In genomic region chr12:25092027-25092704, GRCm38 (mm10) we compare ENCODE assay signal across 7 mouse cellular contexts. TPM values are rescaled to one million over a fixed set of nuclear protein-coding genes. Genes with fewer than 3 reads are reported as not detected.
DNase-seq lines count a peak whose midpoint lies in the region; ATAC-seq and TF ChIP-seq lines count a peak whose summit lies in the region.

No protein-coding gene starts in this region.

- H3K4me1 ChIP-seq in embryonic facial prominence, embryonic 10.5 days: peaks cover 36% of the 10 kb centered on the region
- no peaks in the 10 kb centered on the region for H3K4me1 ChIP-seq in heart, adult 2 months (ENCODE audit: control insufficient read depth, insufficient read depth, low read length)
- H3K4me1 ChIP-seq in kidney, adult 2 months (ENCODE audit: control insufficient read depth, insufficient read depth, low read length): no peaks in the 10 kb centered on the region
- H3K4me1 ChIP-seq in limb, embryonic 13.5 days: peaks cover 21% of the 10 kb centered on the region
- H3K4me1 ChIP-seq in midbrain, embryonic 16.5 days (ENCODE audit: control insufficient read depth, insufficient read depth, low read length): peaks cover 29% of the 10 kb centered on the region

- no peaks in the 10 kb centered on the region for H3K9me3 ChIP-seq in embryonic facial prominence, embryonic 10.5 days
- H3K9me3 ChIP-seq in limb, embryonic 13.5 days: no peaks in the 10 kb centered on the region
- no peaks in the 10 kb centered on the region for H3K9me3 ChIP-seq in midbrain, embryonic 16.5 days (replicated peaks; ENCODE audit: control insufficient read depth, low read length, poor library complexity, severe bottlenecking)

- H3K27me3 ChIP-seq in embryonic facial prominence, embryonic 10.5 days (replicated peaks; ENCODE audit: low read depth, poor library complexity, severe bottlenecking): peaks cover 11% of the 10 kb centered on the region
- H3K27me3 ChIP-seq in heart, adult 2 months (ENCODE audit: control insufficient read depth, insufficient read depth, low read length): no peaks in the 10 kb centered on the region
- no peaks in the 10 kb centered on the region for H3K27me3 ChIP-seq in kidney, adult 2 months (replicated peaks; ENCODE audit: control insufficient read depth, insufficient read depth, low read length)
- no peaks in the 10 kb centered on the region for H3K27me3 ChIP-seq in limb, embryonic 13.5 days
- H3K27me3 ChIP-seq in midbrain, embryonic 16.5 days (ENCODE audit: control insufficient read depth, insufficient read depth, low read depth, low read length): no peaks in the 10 kb centered on the region

- TF ChIP-seq POLR2A in heart, adult 2 months (IDR thresholded peaks at IDR 0.05; ENCODE audit: insufficient read depth, low read depth, low read length): no peak
- no peak for TF ChIP-seq POLR2A in kidney, adult 2 months (IDR thresholded peaks at IDR 0.05; ENCODE audit: low read depth, low read length)

- intact Hi-C loops in heart, adult 2 months (cut with DNase I): loop anchor here (1.0 to 10.0 kb wide), 11 partner anchors 69 to 1353 kb away; partner anchors contain the start of gene Rnf144a

- H3K4me3 ChIP-seq in embryonic facial prominence, embryonic 10.5 days: peak overlapping the region; percentile 76
- peak overlapping the region; percentile 38 for H3K4me3 ChIP-seq in heart, adult 2 months
- H3K4me3 ChIP-seq in kidney, adult 2 months (ENCODE audit: insufficient read depth, low read depth, low read length): peak overlapping the region; percentile 41
- peak overlapping the region; percentile 80 for H3K4me3 ChIP-seq in limb, embryonic 13.5 days
- peak overlapping the region; percentile 28 for H3K4me3 ChIP-seq in midbrain, embryonic 16.5 days (ENCODE audit: low read depth, low read length)

- TF ChIP-seq EP300 in heart, adult 2 months (IDR thresholded peaks at IDR 0.05; ENCODE audit: insufficient read depth, low read depth, low read length): peak; percentile 90

- peak; percentile 38; the same call in 1 of the 2 replicates for ATAC-seq in limb, embryonic 13.5 days (ENCODE audit: low FRiP score, low read depth)
- ATAC-seq in midbrain, embryonic 16.5 days: peak; percentile 57

- H3K9ac ChIP-seq in heart, adult 2 months (ENCODE audit: low read depth, low read length): peak overlapping the region; percentile 28
- H3K9ac ChIP-seq in limb, embryonic 13.5 days: peak overlapping the region; percentile 68
- peak overlapping the region; percentile 43; the same call in 1 of the 2 replicates for H3K9ac ChIP-seq in midbrain, embryonic 16.5 days (ENCODE audit: low read depth, low read length)

- H3K36me3 ChIP-seq in embryonic facial prominence, embryonic 10.5 days (replicated peaks): peaks cover 6% of the 10 kb centered on the region; the same call in 1 of the 2 replicates
- no peaks in the 10 kb centered on the region for H3K36me3 ChIP-seq in heart, adult 2 months (ENCODE audit: control insufficient read depth, insufficient read depth, low read length)
- H3K36me3 ChIP-seq in kidney, adult 2 months (ENCODE audit: control insufficient read depth, insufficient read depth, low read length): no peaks in the 10 kb centered on the region
- H3K36me3 ChIP-seq in limb, embryonic 13.5 days: peaks cover 4% of the 10 kb centered on the region; the same call in 1 of the 2 replicates
- no peaks in the 10 kb centered on the region for H3K36me3 ChIP-seq in midbrain, embryonic 16.5 days (ENCODE audit: control insufficient read depth, insufficient read depth, low read length)

- no peaks in the 10 kb centered on the region for H3K79me2 ChIP-seq in heart, adult 2 months (replicated peaks; ENCODE audit: control insufficient read depth, insufficient read depth, low read length)

- 7% methylated on average over 25 of the region's 25 CpGs for WGBS in embryonic facial prominence, embryonic 10.5 days
- WGBS in heart, adult 2 months: 10% methylated on average over 25 of the region's 25 CpGs
- 8% methylated on average over 25 of the region's 25 CpGs for WGBS in kidney, adult 2 months
- 5% methylated on average over 25 of the region's 25 CpGs for WGBS in limb, embryonic 13.5 days
- 8% methylated on average over 25 of the region's 25 CpGs for WGBS in midbrain, embryonic 16.5 days

- H3K27ac ChIP-seq in embryonic facial prominence, embryonic 10.5 days (replicated peaks): peak overlapping the region; percentile 81
- H3K27ac ChIP-seq in heart, adult 2 months: no peak overlapping the region
- peak overlapping the region; percentile 54 for H3K27ac ChIP-seq in kidney, adult 2 months (ENCODE audit: insufficient read depth, low read depth, low read length)
- 0 out of 2 replicates have a peak overlapping the region, but pooled peaks have one; percentile 15 for H3K27ac ChIP-seq in limb, embryonic 13.5 days
- no peak overlapping the region for H3K27ac ChIP-seq in midbrain, embryonic 16.5 days (ENCODE audit: low read length)

- DNase-seq in adrenal gland, adult 8-10 months: peak; percentile 86
- DNase-seq in embryonic facial prominence, embryonic 10.5 days (ENCODE audit: low spot score): peak; percentile 92
- DNase-seq in heart, adult 2 months: peak; percentile 87 to 92
- DNase-seq in kidney, adult 2 months: peak; percentile 93
- DNase-seq in spleen, postnatal 10 days (ENCODE audit: low spot score in 2 of 2): peak; percentile 69 to 82

- TF ChIP-seq CTCF in heart, adult 2 months (IDR thresholded peaks at IDR 0.05): peak; percentile 95
- TF ChIP-seq CTCF in kidney, adult 2 months (conservative IDR thresholded peaks at IDR 0.05; ENCODE audit: insufficient read depth, insufficient read length, low read depth, low read length): peak; percentile 99

- H3K4me2 ChIP-seq in limb, embryonic 13.5 days (replicated peaks): peak overlapping the region; percentile 73
- peak overlapping the region; percentile 65 for H3K4me2 ChIP-seq in midbrain, embryonic 16.5 days (ENCODE audit: low read length)

RNA-seq across cellular contexts. Expression of gene Id2, which starts 4.8 kb away (rescaled TPM):
- 100 to 1,000 TPM; 302 to 463 (median 440) TPM for total RNA-seq in adrenal gland, adult 8-10 months (2022)
- polyA plus RNA-seq in embryonic facial prominence, embryonic 10.5 days (2016; fragmentation: Nextera tagmentation; extraction: Ambion mirVana): 400 and 403 TPM in 2 replicates
- total RNA-seq in heart, adult 2 months (2021): 10 to 100 TPM in 1 of 2 experiments, 1 to 10 TPM in 1; 9.3 to 11.9 TPM
- 26.7 and 27.8 TPM in 2 replicates for polyA plus RNA-seq in heart, adult 2 months (2012; rRNA removed)
- polyA plus RNA-seq in kidney, adult 2 months (2012; rRNA removed): 476 and 599 TPM in 2 replicates
- polyA plus RNA-seq in limb, embryonic 13.5 days (2015; fragmentation: Nextera tagmentation; extraction: Ambion mirVana): 388 and 402 TPM in 2 replicates
- polyA plus RNA-seq in midbrain, embryonic 16.5 days (2015; fragmentation: Nextera tagmentation; extraction: Ambion mirVana): 140 and 176 TPM in 2 replicates

Comparison
In these comparisons a context has a peak if more than half of its experiments do, and no peak if none do; other contexts are left out.
1. H3K27ac ChIP-seq: peak in embryonic facial prominence, embryonic 10.5 days (single experiment), kidney, adult 2 months (single experiment) and limb, embryonic 13.5 days (single experiment); none in heart, adult 2 months (single experiment) and midbrain, embryonic 16.5 days (single experiment).
2. H3K4me3 ChIP-seq: peak in every context shown above with its lines; median percentile 80 in limb, embryonic 13.5 days; 76 in embryonic facial prominence, embryonic 10.5 days; 41 in kidney, adult 2 months; 38 in heart, adult 2 months; 28 in midbrain, embryonic 16.5 days.
3. Peak in every context shown above with its lines, with median percentiles within 50 percentile points of each other: DNase-seq and H3K9ac ChIP-seq.